Mouse (Mus musculus) lung, adult 2 months (tissue): Measurements from ENCODE around the gene Tmem200c. TPM values are rescaled to one million over a fixed set of nuclear protein-coding genes. Genes with fewer than 3 reads are reported as not detected.
A peak's percentile ranks its signal among the peaks of the same experiment; 100 is the strongest.

Source experiments
- DNase-seq: peaks from one replicate; pipeline ENCODE4 v3.0.0; 2022
- H3K4me1 ChIP-seq: fragments of 200-500 bp; 2 replicates; pipeline ENCODE4 v1.6.1; 2011; ENCODE audit warnings: low read length; ENCODE audit not compliant: control insufficient read depth, insufficient read depth
- H3K4me3 ChIP-seq: fragments of 200-500 bp; replicated peaks from 2 replicates; pipeline ENCODE3; 2011; ENCODE audit warnings: low read depth, mild to moderate bottlenecking, control low read depth, low read length; ENCODE audit errors: extremely low read depth
- CTCF ChIP-seq: fragments of 200-500 bp; IDR thresholded peaks from 2 replicates; pipeline ENCODE4 v1.5.1; 2011; ENCODE audit warnings: mild to moderate bottlenecking, low read length, control low read depth; ENCODE audit not compliant: insufficient read depth
- POLR2A ChIP-seq: fragments of 200-500 bp; IDR thresholded peaks from 2 replicates; pipeline ENCODE4 v1.6.1; 2011; ENCODE audit warnings: low read depth, mild to moderate bottlenecking, control low read depth, low read length, borderline replicate concordance; ENCODE audit errors: extremely low read depth
- WGBS: fragments of 180-500 bp; shearing (Covaris S2); methylation state at CpG from one replicate; pipeline ENCODE4 v1.1.7; 2018; 5-methylcytosine and 5-hydroxymethylcytosine counted together
- polyA plus RNA-seq: library from polyadenylated mRNA; depleted of rRNA; stranded (reverse); fragments of >200 nt; gene quantifications from 2 replicates; pipeline ENCODE4 v1.2.3, GENCODE M21; 2012

Tmem200c gene
- polyA plus RNA-seq, 1 experiment: 0.12 TPM

- no peak overlapping the region for H3K4me3 ChIP-seq
- WGBS: 75% methylated on average over 5 of the region's 5 CpGs
- peaks cover 3% of the 10 kb centered on the region; the same call in 1 of the 2 replicates for H3K4me1 ChIP-seq
- TF ChIP-seq POLR2A: no peak
- no peak for TF ChIP-seq CTCF
- DNase-seq: no peak
Measured at GRCm38 (mm10) chr17:68845931-68846330, 19.5 kb downstream of the Tmem200c start.

- TF ChIP-seq CTCF (no peak), POLR2A (no peak)
- WGBS: 73% methylated on average over 6 of the region's 6 CpGs
- Histone ChIP-seq H3K4me1 (no peaks in the 10 kb centered on the region), H3K4me3 (no peak overlapping the region)
- DNase-seq: no peak
Measured at GRCm38 (mm10) chr17:68848739-68849138, 22.3 kb downstream of the Tmem200c start.

GRCm38 (mm10) chr17:68852171-68852966 lies 25.9 kb downstream of the Tmem200c start:
- H3K4me1 ChIP-seq: no peaks in the 10 kb centered on the region
- no peak for DNase-seq

GRCm38 (mm10) chr17:68864175-68864574 lies 37.8 kb downstream of the Tmem200c start:
- DNase-seq: no peak
- TF ChIP-seq POLR2A (no peak), CTCF (no peak)
- H3K4me3 ChIP-seq: no peak overlapping the region
- WGBS: 65% methylated on average over 3 of the region's 3 CpGs
- no peaks in the 10 kb centered on the region for H3K4me1 ChIP-seq

More at GRCm38 (mm10) chr17:68852171-68852966, 25.9 kb downstream of the Tmem200c start:
- no peak overlapping the region for H3K4me3 ChIP-seq
- WGBS: 70% methylated on average over 7 of the region's 7 CpGs
- TF ChIP-seq CTCF: 0 out of 2 replicates have a peak, but pooled peaks have one; percentile 4
- TF ChIP-seq POLR2A: no peak

GRCm38 (mm10) chr17:68868439-68868838 lies 42.0 kb downstream of the Tmem200c start:
- Histone ChIP-seq H3K4me1 (no peaks in the 10 kb centered on the region), H3K4me3 (no peak overlapping the region)
- no peak for TF ChIP-seq POLR2A
- no peak for TF ChIP-seq CTCF
- DNase-seq: no peak

GRCm38 (mm10) chr17:68874021-68874420 lies 47.6 kb downstream of the Tmem200c start:
- no peak for DNase-seq
- Histone ChIP-seq H3K4me1 (no peaks in the 10 kb centered on the region), H3K4me3 (no peak overlapping the region)
- TF ChIP-seq CTCF (no peak), POLR2A (no peak)
- 59% methylated on average over 8 of the region's 8 CpGs for WGBS

- no peak for DNase-seq
- TF ChIP-seq POLR2A (no peak), CTCF (no peak)
- Histone ChIP-seq H3K4me1 (no peaks in the 10 kb centered on the region), H3K4me3 (no peak overlapping the region)
- WGBS: 61% methylated on average over 5 of the region's 5 CpGs
Measured at GRCm38 (mm10) chr17:68875251-68875650, 48.8 kb downstream of the Tmem200c start.

- 81% methylated on average over 10 of the region's 10 CpGs for WGBS
- TF ChIP-seq CTCF (no peak), POLR2A (no peak)
- H3K4me3 ChIP-seq: no peak overlapping the region
- no peaks in the 10 kb centered on the region for H3K4me1 ChIP-seq
- no peak for DNase-seq
Measured at GRCm38 (mm10) chr17:68875917-68876495, 49.6 kb downstream of the Tmem200c start.

GRCm38 (mm10) chr17:68881725-68882524 lies 55.5 kb downstream of the Tmem200c start:
- 13% methylated on average over 21 of the region's 21 CpGs for WGBS
- TF ChIP-seq CTCF (peak; percentile 16; the same call in 1 of the 2 replicates), POLR2A (no peak)
- Histone ChIP-seq H3K4me3 (no peak overlapping the region), H3K4me1 (no peaks in the 10 kb centered on the region)
- peak; percentile 20 for DNase-seq
